Mouse (Mus musculus) hindbrain, embryonic 14.5 days (tissue): ENCODE measurements around the gene Rtbdn. TPM values are rescaled to one million over a fixed set of nuclear protein-coding genes. Genes with fewer than 3 reads are reported as not detected.

Source experiments
- ATAC-seq: fragments of 200-750 bp; cut with Nextera tagmentation; 2 replicates; pipeline ENCODE4 v1.8.0; 2017; ENCODE audit warnings: moderate number of reproducible peaks, mild to moderate bottlenecking, moderate TSS enrichment, moderate library complexity; ENCODE audit not compliant: low FRiP score
- DNase-seq: peaks from one replicate; pipeline ENCODE4 v3.0.0-alpha.2; 2015; ENCODE audit warnings: low spot score
- H3K27ac ChIP-seq: fragments of 300-500 bp; sonication (generic); 2 replicates; pipeline ENCODE4 v1.5.1; 2014; ENCODE audit warnings: mild to moderate bottlenecking, moderate library complexity
- H3K27me3 ChIP-seq: fragments of 300-500 bp; sonication (generic); 2 replicates; pipeline ENCODE4 v1.6.1; 2014; ENCODE audit warnings: mild to moderate bottlenecking, low read length, mixed read lengths; ENCODE audit not compliant: control insufficient read depth, insufficient read depth
- H3K36me3 ChIP-seq: fragments of 300-500 bp; sonication (generic); replicated peaks from 2 replicates; pipeline ENCODE4 v1.6.1; 2014; ENCODE audit not compliant: control insufficient read depth, insufficient read depth
- H3K4me1 ChIP-seq: fragments of 300-500 bp; sonication (generic); replicated peaks from 2 replicates; pipeline ENCODE4 v1.6.1; 2014; ENCODE audit warnings: antibody characterized with exemption, low read length, mixed read lengths; ENCODE audit not compliant: control insufficient read depth, insufficient read depth
- H3K4me2 ChIP-seq: fragments of 300-500 bp; sonication (generic); replicated peaks from 2 replicates; pipeline ENCODE4 v1.6.1; 2014; ENCODE audit warnings: mild to moderate bottlenecking, moderate library complexity
- H3K4me3 ChIP-seq: fragments of 300-500 bp; sonication (generic); replicated peaks from 2 replicates; pipeline ENCODE4 v1.5.1; 2014; ENCODE audit warnings: mild to moderate bottlenecking, low read length
- H3K9ac ChIP-seq: fragments of 300-500 bp; sonication (generic); 2 replicates; pipeline ENCODE4 v1.6.1; 2014
- H3K9me3 ChIP-seq: fragments of 300-500 bp; sonication (generic); 2 replicates; pipeline ENCODE4 v1.6.1; 2016; ENCODE audit warnings: low read length; ENCODE audit not compliant: control insufficient read depth
- WGBS: fragments of 180-500 bp; shearing (Covaris S2); extraction: QIAGEN DNeasy Blood & Tissue Kit; methylation state at CpG from one replicate; pipeline ENCODE4 v1.1.7; 2014; 5-methylcytosine and 5-hydroxymethylcytosine counted together
- polyA plus RNA-seq: library from polyadenylated mRNA; unstranded; fragments of >200 nt; fragmentation: Nextera tagmentation; extraction: Ambion mirVana; gene quantifications from 2 replicates; pipeline ENCODE4 v1.2.1, GENCODE M21; 2014

Gene Rtbdn
- polyA plus RNA-seq, 1 experiment from 2014 or later, result 1.8 TPM

- H3K9ac ChIP-seq, result peak overlapping the region; percentile 73
- H3K4me3 ChIP-seq, result peak overlapping the region; percentile 60; the same call in 1 of the 2 replicates
- WGBS, result 17% methylated on average over 15 of the region's 15 CpGs
Measured at GRCm38 (mm10) chr8:84989311-84989731, 42.5 kb downstream of the Rtbdn start.

GRCm38 (mm10) chr8:84989810-84990209 lies 43.0 kb downstream of the Rtbdn start:
- H3K36me3 ChIP-seq, result peaks cover 2% of the 10 kb centered on the region; the same call in 1 of the 2 replicates
- H3K4me2 ChIP-seq, result peak overlapping the region; percentile 79
- H3K4me3 ChIP-seq, result peak overlapping the region; percentile 60
- peak; percentile 25 for ATAC-seq
- H3K9me3 ChIP-seq, result no peaks in the 10 kb centered on the region
- peaks cover 21% of the 10 kb centered on the region for H3K4me1 ChIP-seq
- peak; percentile 86 for DNase-seq
- H3K27me3 ChIP-seq, result peaks cover 15% of the 10 kb centered on the region; the same call in 1 of the 2 replicates
- WGBS, result under 1% methylated on average over 15 of the region's 15 CpGs
- peak overlapping the region; percentile 73 for H3K9ac ChIP-seq
- H3K27ac ChIP-seq, result peak overlapping the region; percentile 77

More at GRCm38 (mm10) chr8:84989311-84989731, 42.5 kb downstream of the Rtbdn start:
- DNase-seq, result no peak
- no peaks in the 10 kb centered on the region for H3K9me3 ChIP-seq
- no peaks in the 10 kb centered on the region for H3K36me3 ChIP-seq
- ATAC-seq, result no peak
- peak overlapping the region; percentile 79 for H3K4me2 ChIP-seq
- peaks cover 24% of the 10 kb centered on the region for H3K4me1 ChIP-seq
- no peak overlapping the region for H3K27ac ChIP-seq
- H3K27me3 ChIP-seq, result peaks cover 20% of the 10 kb centered on the region; the same call in 1 of the 2 replicates

- Histone ChIP-seq H3K27me3 (peaks cover 14% of the 10 kb centered on the region; the same call in 1 of the 2 replicates), H3K36me3 (peaks cover 5% of the 10 kb centered on the region; the same call in 1 of the 2 replicates), H3K4me1 (peaks cover 15% of the 10 kb centered on the region), H3K9ac (peak within 1 kb of the TSS; percentile 73), H3K27ac (peak within 1 kb of the TSS; percentile 77), H3K9me3 (no peaks in the 10 kb centered on the region), H3K4me3 (peak within 1 kb of the TSS; percentile 60), H3K4me2 (peak within 1 kb of the TSS; percentile 79)
- DNase-seq (peak; percentile 99), ATAC-seq (peak; percentile 92)
- WGBS, result under 1% methylated on average over 20 of the region's 28 CpGs
Measured at GRCm38 (mm10) chr8:84990349-84990748, 43.6 kb downstream of the Rtbdn start, which contains the start of gene Hook2. Gene Hook2, plus strand, starts transcription at chr8:84990603.

- Histone ChIP-seq H3K36me3 (peaks cover 5% of the 10 kb centered on the region; the same call in 1 of the 2 replicates), H3K9ac (peak overlapping the region; percentile 73), H3K27ac (peak overlapping the region; percentile 64; the same call in 1 of the 2 replicates), H3K27me3 (peaks cover 14% of the 10 kb centered on the region; the same call in 1 of the 2 replicates), H3K9me3 (no peaks in the 10 kb centered on the region), H3K4me3 (peak overlapping the region; percentile 60), H3K4me1 (peaks cover 13% of the 10 kb centered on the region), H3K4me2 (peak overlapping the region; percentile 79)
- peak; percentile 36 for ATAC-seq
- 2% methylated on average over 15 of the region's 15 CpGs for WGBS
- no peak for DNase-seq
Measured at GRCm38 (mm10) chr8:84990836-84991235, 44.0 kb downstream of the Rtbdn start.

- 97% methylated on average over 9 of the region's 9 CpGs for WGBS
- peaks cover 11% of the 10 kb centered on the region for H3K4me1 ChIP-seq
Measured at GRCm38 (mm10) chr8:84994375-84994774, 47.6 kb downstream of the Rtbdn start.

GRCm38 (mm10) chr8:84995680-84996079 lies 48.9 kb downstream of the Rtbdn start:
- Histone ChIP-seq H3K36me3 (peaks cover 11% of the 10 kb centered on the region; the same call in 1 of the 2 replicates), H3K27me3 (no peaks in the 10 kb centered on the region; the same call in 1 of the 2 replicates), H3K9ac (no peak overlapping the region), H3K9me3 (no peaks in the 10 kb centered on the region), H3K27ac (no peak overlapping the region), H3K4me2 (no peak overlapping the region), H3K4me3 (no peak overlapping the region), H3K4me1 (peaks cover 6% of the 10 kb centered on the region; the same call in 1 of the 2 replicates)
- WGBS, result 20% methylated on average over 25 of the region's 25 CpGs
- DNase-seq (no peak), ATAC-seq (no peak)

More at GRCm38 (mm10) chr8:84994375-84994774, 47.6 kb downstream of the Rtbdn start:
- no peak overlapping the region for H3K4me3 ChIP-seq
- no peak overlapping the region for H3K9ac ChIP-seq
- no peak overlapping the region for H3K27ac ChIP-seq
- no peaks in the 10 kb centered on the region for H3K9me3 ChIP-seq
- DNase-seq (no peak), ATAC-seq (no peak)
- peaks cover 11% of the 10 kb centered on the region; the same call in 1 of the 2 replicates for H3K36me3 ChIP-seq
- no peaks in the 10 kb centered on the region; the same call in 1 of the 2 replicates for H3K27me3 ChIP-seq
- H3K4me2 ChIP-seq, result no peak overlapping the region

- 77% methylated on average over 5 of the region's 5 CpGs for WGBS
- no peak for DNase-seq
- Histone ChIP-seq H3K36me3 (peaks cover 11% of the 10 kb centered on the region; the same call in 1 of the 2 replicates), H3K4me1 (no peaks in the 10 kb centered on the region; the same call in 1 of the 2 replicates), H3K27ac (no peak overlapping the region), H3K9ac (no peak overlapping the region), H3K4me3 (no peak overlapping the region), H3K27me3 (no peaks in the 10 kb centered on the region; the same call in 1 of the 2 replicates), H3K4me2 (no peak overlapping the region), H3K9me3 (no peaks in the 10 kb centered on the region)
- ATAC-seq, result no peak
Measured at GRCm38 (mm10) chr8:84996978-84997377, 50.2 kb downstream of the Rtbdn start.

- H3K4me3 ChIP-seq, result no peak overlapping the region
- H3K27me3 ChIP-seq, result no peaks in the 10 kb centered on the region; the same call in 1 of the 2 replicates
- H3K4me2 ChIP-seq, result peak overlapping the region; percentile 1; the same call in 1 of the 2 replicates
- H3K27ac ChIP-seq, result no peak overlapping the region
- DNase-seq, result peak; percentile 85
- no peaks in the 10 kb centered on the region for H3K9me3 ChIP-seq
- H3K36me3 ChIP-seq, result peaks cover 15% of the 10 kb centered on the region
- H3K9ac ChIP-seq, result peak overlapping the region; percentile 28; the same call in 1 of the 2 replicates
- WGBS, result 3% methylated on average over 19 of the region's 19 CpGs
- H3K4me1 ChIP-seq, result no peaks in the 10 kb centered on the region; the same call in 1 of the 2 replicates
- peak; percentile 61 for ATAC-seq
Measured at GRCm38 (mm10) chr8:84997649-84998295, 51.0 kb downstream of the Rtbdn start.
